Mouse (Mus musculus) bone marrow macrophage, adult 2 months (primary cell): Measurements from ENCODE around the gene Kcna3. TPM values are rescaled to one million over a fixed set of nuclear protein-coding genes. Genes with fewer than 3 reads are reported as not detected.

Source experiments
- H3K27ac ChIP-seq: 2 replicates; pipeline ENCODE4 v1.5.1; 2012; ENCODE audit warnings: low read depth, low read length; ENCODE audit not compliant: insufficient read depth
- H3K4me1 ChIP-seq: 2 replicates; pipeline ENCODE4 v1.6.1; 2012; ENCODE audit warnings: low read length; ENCODE audit not compliant: control insufficient read depth, insufficient read depth
- H3K4me3 ChIP-seq: 2 replicates; pipeline ENCODE4 v1.5.1; 2012; ENCODE audit warnings: mild to moderate bottlenecking, low read length, moderate library complexity; ENCODE audit not compliant: insufficient read depth
- CTCF ChIP-seq: IDR thresholded peaks from 2 replicates; pipeline ENCODE4 v1.5.1; 2012; ENCODE audit warnings: low read depth, mild to moderate bottlenecking, low read length, moderate library complexity
- POLR2A ChIP-seq: IDR thresholded peaks from 2 replicates; pipeline ENCODE4 v1.6.1; 2012; ENCODE audit warnings: mild to moderate bottlenecking, low read depth, low read length, borderline replicate concordance
- polyA plus RNA-seq: library from polyadenylated mRNA; stranded (reverse); fragments of >200 nt; gene quantifications from 2 replicates; pipeline ENCODE4 v1.2.4, GENCODE M21; 2012; ENCODE audit not compliant: missing spikeins, insufficient read depth, insufficient read length

The Kcna3 gene
- polyA plus RNA-seq, result 1.1 and 2.5 TPM in 2 replicates

DNA sequence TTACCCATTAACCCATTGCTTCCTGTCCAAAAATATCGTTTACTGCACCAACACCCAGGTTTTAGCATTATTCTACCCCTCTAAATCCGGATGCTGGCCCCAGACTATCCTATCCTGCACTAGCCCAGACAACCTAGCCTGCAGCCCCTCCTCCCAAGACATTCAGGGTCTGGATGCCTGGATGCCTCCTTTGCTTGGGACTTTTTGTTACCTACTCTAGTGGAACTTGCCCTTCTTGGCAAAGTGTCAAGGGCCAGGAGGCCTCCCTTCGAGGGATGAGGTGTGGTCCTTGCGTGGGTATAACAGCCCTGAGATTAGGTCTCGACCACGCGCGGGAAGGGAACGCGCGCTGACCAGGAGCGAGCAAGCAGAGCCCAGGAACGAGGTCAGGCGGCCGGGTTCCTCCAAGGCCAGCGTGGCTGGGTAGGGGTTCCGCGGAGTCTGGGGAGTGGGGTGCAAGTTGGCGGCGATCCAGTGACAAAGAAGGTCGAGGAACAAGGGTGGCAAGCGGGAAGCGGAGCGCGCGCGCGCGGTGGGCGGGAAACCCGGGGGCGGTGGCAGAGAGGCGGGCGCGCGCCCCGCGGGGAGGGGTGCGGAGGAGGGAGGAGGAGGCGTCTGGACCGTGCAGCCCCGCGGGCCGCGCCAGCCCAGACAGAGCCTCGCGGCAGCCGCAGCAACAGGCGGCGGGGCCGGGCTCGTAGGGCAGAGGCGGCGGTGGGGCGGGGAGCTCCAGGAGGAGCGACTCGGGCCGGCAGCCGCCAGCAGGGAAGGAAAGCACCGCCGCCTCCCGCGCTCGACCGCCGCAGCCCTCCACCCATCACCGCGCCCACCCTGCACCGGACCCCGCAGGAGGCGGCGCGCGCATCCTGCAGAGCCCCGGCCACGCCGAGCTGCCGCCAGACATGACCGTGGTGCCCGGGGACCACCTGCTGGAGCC lies at the start of gene Kcna3:
Kcna3 (plus strand) TSS at position 649 of the 937 bp plus-strand sequence.
- TF ChIP-seq CTCF (no peak), POLR2A (no peak)
- peak within 1 kb of the TSS; percentile 60 for H3K4me3 ChIP-seq
- no peak within 1 kb of the TSS for H3K27ac ChIP-seq
- H3K4me1 ChIP-seq, result peaks cover 35% of the 10 kb centered on the region

DNA sequence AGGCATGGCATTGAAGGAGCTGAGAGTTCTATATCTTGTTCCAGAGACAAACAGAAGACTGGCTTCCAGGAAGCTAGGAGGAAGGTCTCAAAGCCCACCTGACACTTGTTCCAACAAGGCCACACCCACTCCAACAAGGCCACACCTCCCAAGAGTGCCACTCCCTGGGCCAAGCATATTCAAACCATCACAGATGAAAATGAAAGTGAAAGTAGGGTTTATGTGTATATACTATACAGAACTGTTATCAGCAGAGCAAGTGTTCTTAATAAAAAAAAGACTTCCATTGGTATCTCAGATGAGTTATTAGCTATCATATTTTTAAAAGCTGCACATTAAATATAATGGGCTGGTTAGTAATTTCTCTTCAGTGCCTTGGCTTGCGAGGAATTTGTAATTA lies 44.6 kb upstream of the Kcna3 start:
- H3K4me1 ChIP-seq, result no peaks in the 10 kb centered on the region
- no peak for TF ChIP-seq CTCF
- TF ChIP-seq POLR2A, result no peak
- no peak overlapping the region for H3K4me3 ChIP-seq
- no peak overlapping the region for H3K27ac ChIP-seq

DNA sequence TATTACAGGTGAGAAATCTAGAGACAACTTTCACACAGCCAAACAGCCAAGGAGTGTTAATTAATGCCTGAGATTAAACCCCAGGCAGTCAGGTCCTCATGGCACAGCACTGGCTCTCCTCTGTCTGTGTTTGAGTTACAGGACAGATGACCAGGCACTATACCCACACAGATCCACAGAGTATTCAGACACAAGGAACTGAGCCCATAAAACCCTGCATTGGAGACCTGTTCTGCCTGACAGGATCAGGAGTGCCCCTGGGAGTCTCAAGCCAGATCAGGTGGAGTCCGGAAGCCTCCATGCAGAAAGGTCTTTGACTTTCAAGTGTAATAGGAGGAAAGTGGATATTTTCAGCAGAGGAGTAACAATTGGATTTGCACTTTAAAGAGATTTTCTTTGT lies 40.6 kb upstream of the Kcna3 start:
- no peak overlapping the region for H3K4me3 ChIP-seq
- H3K4me1 ChIP-seq, result no peaks in the 10 kb centered on the region
- no peak for TF ChIP-seq CTCF
- no peak for TF ChIP-seq POLR2A
- no peak overlapping the region for H3K27ac ChIP-seq

DNA sequence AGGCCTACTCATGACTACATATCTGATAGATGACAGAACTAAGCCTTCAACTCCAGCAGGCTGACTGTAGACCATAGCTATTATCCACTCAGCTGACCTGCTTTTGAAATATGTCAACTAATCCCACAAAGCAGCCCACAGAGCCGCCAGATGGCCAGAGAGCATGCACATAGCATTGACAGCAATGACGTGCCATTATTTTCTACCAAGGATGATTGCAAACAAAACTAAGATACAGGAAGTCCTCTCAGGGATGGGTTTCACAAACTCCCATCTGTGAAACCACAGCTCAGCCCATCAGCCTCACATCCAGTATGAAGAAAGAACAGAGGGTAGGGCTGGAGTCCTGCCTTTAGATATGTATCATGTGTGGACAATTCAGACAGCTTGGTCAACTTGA lies 39.8 kb upstream of the Kcna3 start:
- no peak overlapping the region for H3K4me3 ChIP-seq
- TF ChIP-seq CTCF, result no peak
- H3K27ac ChIP-seq, result no peak overlapping the region
- H3K4me1 ChIP-seq, result no peaks in the 10 kb centered on the region

DNA sequence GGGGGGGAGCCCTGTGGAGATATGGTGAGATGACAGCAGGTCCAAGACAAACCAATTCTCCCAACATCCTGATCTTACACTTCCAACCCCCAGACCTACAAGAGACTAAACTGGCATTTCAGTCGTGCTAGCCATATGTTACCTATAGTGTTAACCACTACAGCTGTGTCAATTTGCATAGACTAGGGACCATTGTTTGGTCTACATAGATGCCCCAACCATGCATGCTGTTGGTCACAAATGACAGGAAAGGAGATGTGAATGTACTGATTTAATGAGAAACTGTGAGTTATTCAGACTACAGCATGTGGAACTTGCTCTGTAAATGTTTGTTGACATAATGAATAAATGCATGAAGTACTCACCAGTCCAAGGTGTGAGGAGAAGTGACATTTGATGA lies 37.6 kb upstream of the Kcna3 start:
- Histone ChIP-seq H3K27ac (no peak overlapping the region), H3K4me1 (no peaks in the 10 kb centered on the region), H3K4me3 (no peak overlapping the region)
- TF ChIP-seq POLR2A (no peak), CTCF (no peak)

DNA sequence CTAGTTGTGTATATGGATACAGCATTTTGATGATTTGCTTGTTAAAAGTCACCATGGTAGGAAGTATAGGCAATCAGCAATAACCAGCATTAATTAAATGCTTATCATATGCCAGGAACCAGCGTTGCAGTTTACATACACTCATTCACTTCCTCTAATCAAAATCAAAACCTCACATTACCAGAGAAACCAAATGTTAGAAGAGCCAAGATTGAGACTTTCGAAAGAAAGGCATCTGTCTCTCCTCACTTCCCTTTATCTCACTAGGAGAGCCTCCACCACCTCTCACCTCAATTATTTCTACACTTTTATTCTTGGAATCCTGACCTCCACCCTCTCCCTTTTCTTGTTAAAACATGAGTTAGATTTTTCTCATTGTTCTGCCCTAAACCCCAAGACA lies 35.8 kb upstream of the Kcna3 start:
- Histone ChIP-seq H3K4me3 (no peak overlapping the region), H3K4me1 (no peaks in the 10 kb centered on the region), H3K27ac (no peak overlapping the region)
- TF ChIP-seq POLR2A (no peak), CTCF (no peak)

DNA sequence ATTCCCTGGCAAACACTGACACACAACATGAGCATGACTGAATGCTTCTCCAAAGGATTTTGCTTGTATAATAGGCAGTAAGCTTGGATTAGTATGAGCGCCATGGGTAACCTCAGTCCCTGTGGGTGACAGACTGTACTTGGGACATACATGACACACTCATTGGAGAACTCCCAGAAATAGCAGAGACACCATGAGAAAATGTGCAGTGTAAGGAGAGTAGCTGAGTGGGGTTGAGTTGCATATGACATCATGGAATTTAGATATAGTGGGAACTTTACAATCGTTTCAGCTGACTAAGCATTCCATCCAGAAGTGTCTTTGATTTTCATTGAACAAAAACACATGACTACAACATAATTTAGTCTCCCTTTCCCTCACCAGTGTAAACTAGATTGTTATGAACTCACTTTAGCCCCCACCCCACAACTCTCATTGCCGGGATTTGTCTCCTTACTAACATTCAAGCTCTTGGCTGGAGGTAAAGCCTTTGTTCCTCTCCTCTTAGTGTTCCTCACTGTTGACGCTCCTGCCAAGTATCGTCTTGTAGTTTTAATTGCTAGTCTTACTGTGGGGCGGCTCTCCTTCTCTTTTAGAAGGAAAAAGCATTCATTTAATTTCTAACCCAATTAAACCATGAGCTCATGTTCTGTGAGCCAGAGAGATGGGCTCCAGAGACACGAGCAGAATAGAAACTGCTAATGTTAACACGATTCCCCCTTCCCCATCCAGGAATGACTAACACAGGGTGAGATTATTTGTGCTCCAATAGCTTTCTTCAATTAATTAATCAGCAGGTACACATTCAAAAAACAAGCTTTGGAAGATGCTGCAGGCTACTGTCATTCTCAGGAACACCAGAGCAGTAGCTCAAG lies 33.5 kb upstream of the Kcna3 start:
- TF ChIP-seq CTCF (no peak), POLR2A (no peak)
- no peak overlapping the region for H3K27ac ChIP-seq
- H3K4me3 ChIP-seq, result no peak overlapping the region
- no peaks in the 10 kb centered on the region for H3K4me1 ChIP-seq

DNA sequence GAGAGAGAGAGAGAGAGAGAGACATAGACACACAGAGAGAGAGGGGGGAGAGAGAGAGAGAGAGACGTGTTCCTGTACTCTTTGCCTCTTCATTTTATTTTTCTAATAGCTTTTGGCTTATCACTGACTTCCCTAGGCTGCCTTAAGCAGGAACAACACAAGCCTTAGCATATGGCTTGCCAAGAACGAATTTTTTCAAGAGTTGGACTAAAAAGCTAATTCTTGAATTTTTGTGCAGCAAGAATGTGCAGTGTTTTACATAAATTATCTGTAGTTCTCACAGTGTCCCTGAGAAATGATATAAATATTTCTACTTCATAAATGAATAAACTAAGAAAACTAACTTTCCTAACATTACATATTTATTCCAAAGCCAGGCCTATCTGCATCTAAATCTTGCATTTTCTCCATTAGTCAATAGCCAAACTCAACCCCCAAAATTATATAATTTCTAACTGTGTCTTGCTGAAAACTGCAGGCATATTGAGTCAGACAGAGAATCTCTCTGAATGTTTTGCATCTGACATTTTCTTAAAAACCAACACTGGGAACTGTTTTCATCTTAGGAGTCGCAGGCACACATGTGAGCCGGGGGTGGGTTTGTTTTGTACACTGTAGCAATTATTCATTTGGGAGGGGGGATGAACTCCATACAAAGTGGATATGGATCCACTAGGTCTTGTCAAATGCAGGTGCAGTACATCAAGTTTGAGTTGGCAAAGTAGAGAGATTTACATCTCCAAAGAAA lies 26.5 kb upstream of the Kcna3 start:
- H3K27ac ChIP-seq, result no peak overlapping the region
- no peak for TF ChIP-seq POLR2A
- no peak for TF ChIP-seq CTCF
- no peak overlapping the region for H3K4me3 ChIP-seq
- H3K4me1 ChIP-seq, result no peaks in the 10 kb centered on the region

DNA sequence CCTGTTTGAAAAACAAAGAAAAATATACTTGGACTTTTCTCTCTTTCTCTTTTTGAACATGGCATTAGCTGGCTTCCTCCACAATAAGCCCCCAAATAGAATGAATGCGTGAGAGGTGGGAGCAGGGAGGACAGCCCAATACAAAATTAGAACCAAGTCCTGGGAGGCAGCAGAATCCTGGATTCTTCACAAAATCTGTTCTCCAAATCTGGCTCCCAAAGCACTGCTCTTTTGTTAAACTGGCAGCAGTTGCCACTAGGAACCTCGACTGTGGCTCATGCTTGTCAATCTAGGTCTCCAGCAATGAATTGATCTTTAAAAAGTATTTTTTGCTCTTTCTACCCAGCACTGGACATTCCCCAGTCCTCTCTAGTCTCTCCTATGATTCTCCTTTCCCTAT lies 17.7 kb upstream of the Kcna3 start:
- Histone ChIP-seq H3K4me3 (no peak overlapping the region), H3K27ac (no peak overlapping the region), H3K4me1 (no peaks in the 10 kb centered on the region)
- TF ChIP-seq POLR2A (no peak), CTCF (no peak)
